Comparison of ENCODE assay signal across 24 mouse cellular contexts in the genomic region with DNA sequence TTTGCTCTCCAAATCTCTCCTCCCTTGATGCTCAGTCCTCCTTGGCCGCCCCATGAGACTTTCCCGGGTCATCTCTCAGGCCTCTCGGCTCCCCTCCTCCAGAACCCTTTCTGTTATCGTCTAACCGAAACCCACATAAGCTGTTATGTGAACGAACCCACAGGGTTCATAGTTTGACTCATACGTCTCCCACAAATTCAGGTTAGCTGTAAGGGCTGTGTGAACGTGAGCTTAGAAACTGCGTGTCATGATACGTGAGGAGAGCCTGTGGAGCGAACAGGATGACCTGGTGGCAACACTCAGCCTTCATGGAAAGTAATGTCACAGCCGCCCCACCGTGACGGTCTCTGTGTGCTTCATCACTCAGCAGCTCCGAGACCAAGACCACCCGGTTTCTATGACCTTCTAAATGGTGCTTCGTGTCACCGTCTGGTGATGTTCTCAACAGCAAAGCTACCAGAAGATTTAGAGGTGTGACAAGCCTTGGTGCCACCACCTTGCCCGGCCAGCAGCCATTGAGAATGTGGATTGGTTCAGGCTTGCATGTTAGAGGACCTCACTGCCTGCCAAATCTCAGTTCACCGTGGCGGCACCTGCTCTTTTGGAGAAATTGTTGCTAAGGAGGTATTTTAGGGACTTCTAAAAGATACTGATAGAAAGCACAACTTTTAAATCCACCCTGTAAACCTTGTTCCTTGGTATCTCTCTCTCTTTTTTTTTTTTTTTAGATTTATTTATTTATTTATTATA.
DNase-seq lines count a peak whose midpoint lies in the region; ATAC-seq lines count a peak whose summit lies in the region.
"Had no signal": no experiment of that assay in that cellular context is flagged by ENCODE, and none has a peak within 500 bp of the region (broad histone marks: within the 10 kb centered on the region; RNA-seq: fewer than 3 reads in every experiment).

No protein-coding gene starts in this region.

- DNase-seq in CD4-positive helper T cell, adult 2 months (ENCODE audit: low read depth, low spot score) = peak; percentile 67
- peak; percentile 57 for DNase-seq in CD4-positive, CD25-positive, alpha-beta regulatory T cell, adult 2 months (ENCODE audit: low read depth, low spot score)
- DNase-seq in limb, embryonic 10.5 days (ENCODE audit: low spot score) = no peak
- DNase-seq in cerebellum, adult 9-10 months = no peak
- DNase-seq in gastrocnemius, postnatal 25 days = no peak
- no peak for DNase-seq in testis, postnatal 14 days (ENCODE audit: low spot score)
- DNase-seq: adrenal gland, postnatal 10 days; adrenal gland, postnatal 36 days; cerebellum, adult 18-20 months; cerebellum, adult 9-11 months; cerebellum, postnatal 25 days; heart, adult 11 months; heart, postnatal 14 days; heart, postnatal 4 days; kidney, adult 2 months had no signal

- no peaks in the 10 kb centered on the region for H3K36me3 ChIP-seq in limb, embryonic 10.5 days
- H3K36me3 ChIP-seq: embryonic facial prominence, embryonic 12.5 days; embryonic facial prominence, embryonic 15.5 days; forebrain, embryonic 12.5 days; forebrain, embryonic 15.5 days; heart, embryonic 12.5 days; heart, embryonic 15.5 days had no signal

- ATAC-seq in activated CD4-positive, CD25-positive, alpha-beta regulatory T cell, adult 4 months = peak; percentile 69
- ATAC-seq: forebrain, embryonic 15.5 days; intestine, embryonic 16.5 days had no signal

- H3K4me1 ChIP-seq in limb, embryonic 10.5 days = peaks cover 10% of the 10 kb centered on the region
- H3K4me1 ChIP-seq: embryonic facial prominence, embryonic 12.5 days; embryonic facial prominence, embryonic 15.5 days; forebrain, embryonic 12.5 days; heart, embryonic 12.5 days had no signal

- 94% methylated on average over 21 of the region's 21 CpGs for WGBS in limb, embryonic 10.5 days

- H3K27me3 ChIP-seq in limb, embryonic 10.5 days (ENCODE audit: low read depth, poor library complexity, severe bottlenecking) = no peaks in the 10 kb centered on the region
- H3K27me3 ChIP-seq: embryonic facial prominence, embryonic 12.5 days; embryonic facial prominence, embryonic 15.5 days; forebrain, embryonic 12.5 days; forebrain, embryonic 15.5 days; heart, embryonic 12.5 days; heart, embryonic 15.5 days had no signal

- H3K4me3 ChIP-seq in limb, embryonic 10.5 days = no peak overlapping the region
- H3K4me3 ChIP-seq: embryonic facial prominence, embryonic 12.5 days; embryonic facial prominence, embryonic 15.5 days; forebrain, embryonic 12.5 days; forebrain, embryonic 15.5 days; heart, embryonic 12.5 days; heart, embryonic 15.5 days had no signal

- H3K27ac ChIP-seq in limb, embryonic 10.5 days = peak overlapping the region; percentile 65
- H3K27ac ChIP-seq: embryonic facial prominence, embryonic 12.5 days; embryonic facial prominence, embryonic 15.5 days; forebrain, embryonic 12.5 days; forebrain, embryonic 15.5 days; heart, embryonic 15.5 days; hindbrain, embryonic 14.5 days had no signal

- no peaks in the 10 kb centered on the region for H3K9me3 ChIP-seq in limb, embryonic 10.5 days (replicated peaks)
- H3K9me3 ChIP-seq: embryonic facial prominence, embryonic 12.5 days; embryonic facial prominence, embryonic 15.5 days; forebrain, embryonic 12.5 days; forebrain, embryonic 15.5 days; heart, embryonic 12.5 days; heart, embryonic 15.5 days had no signal

Comparison
In these comparisons a context has a peak if more than half of its experiments do, and no peak if none do; other contexts are left out.
1. DNase-seq: peak in CD4-positive helper T cell, adult 2 months (single experiment) and CD4-positive, CD25-positive, alpha-beta regulatory T cell, adult 2 months (single experiment); none in limb, embryonic 10.5 days (single experiment), cerebellum, adult 9-10 months (single experiment), gastrocnemius, postnatal 25 days (single experiment) and testis, postnatal 14 days (single experiment).